Mouse (Mus musculus): ENCODE results near the gene Gm35549.

Gm35549 gene

GRCm38 (mm10) chr9:122826743-122827142 lies 17.1 kb downstream of the Gm35549 start:
- peak; percentile 21 for DNase-seq (ENCODE audit: low spot score)

GRCm38 (mm10) chr9:122823374-122824017 lies 20.3 kb downstream of the Gm35549 start:
- no peak for DNase-seq (ENCODE audit: low spot score)

GRCm38 (mm10) chr9:122815239-122815851 lies 28.5 kb downstream of the Gm35549 start:
- DNase-seq (ENCODE audit: low spot score) = peak; percentile 58

GRCm38 (mm10) chr9:122814775-122815174 lies 29.1 kb downstream of the Gm35549 start:
- DNase-seq (ENCODE audit: low spot score) = peak; percentile 17

GRCm38 (mm10) chr9:122812386-122812785 lies 31.4 kb downstream of the Gm35549 start:
- no peak for DNase-seq (ENCODE audit: low spot score)

- no peak for DNase-seq (ENCODE audit: low spot score)
Measured at GRCm38 (mm10) chr9:122810212-122810611, 33.6 kb downstream of the Gm35549 start.

- DNase-seq (ENCODE audit: low spot score) = no peak
Measured at GRCm38 (mm10) chr9:122807186-122807585, 36.6 kb downstream of the Gm35549 start.

- no peak for DNase-seq (ENCODE audit: low spot score)
Measured at GRCm38 (mm10) chr9:122805845-122806341, 37.9 kb downstream of the Gm35549 start.

GRCm38 (mm10) chr9:122805053-122805844 lies 38.6 kb downstream of the Gm35549 start, which contains the start of gene Tcaim:
Tcaim (plus strand) TSS chr9:122805539.
- peak; percentile 97 for DNase-seq (ENCODE audit: low spot score)

- no peak for DNase-seq (ENCODE audit: low spot score)
Measured at GRCm38 (mm10) chr9:122786534-122786933, 57.3 kb downstream of the Gm35549 start.

GRCm38 (mm10) chr9:122785231-122785630 lies 58.6 kb downstream of the Gm35549 start:
- DNase-seq (ENCODE audit: low spot score) = no peak

All from yolk sac, embryonic 10.5 days (tissue).